Mouse (Mus musculus) hindbrain, embryonic 14.5 days (tissue): Measurements from ENCODE around the gene Dennd1a. TPM values are rescaled to one million over a fixed set of nuclear protein-coding genes. Genes with fewer than 3 reads are reported as not detected.
A peak's percentile ranks its signal among the peaks of the same experiment; 100 is the strongest.

Source experiments
- ATAC-seq: fragments of 200-750 bp; cut with Nextera tagmentation; 2 replicates; pipeline ENCODE4 v1.8.0; 2017; ENCODE audit warnings: moderate number of reproducible peaks, mild to moderate bottlenecking, moderate TSS enrichment, moderate library complexity; ENCODE audit not compliant: low FRiP score
- DNase-seq: peaks from one replicate; pipeline ENCODE4 v3.0.0-alpha.2; 2015; ENCODE audit warnings: low spot score
- H3K27ac ChIP-seq: fragments of 300-500 bp; sonication (generic); 2 replicates; pipeline ENCODE4 v1.5.1; 2014; ENCODE audit warnings: mild to moderate bottlenecking, moderate library complexity
- H3K27me3 ChIP-seq: fragments of 300-500 bp; sonication (generic); 2 replicates; pipeline ENCODE4 v1.6.1; 2014; ENCODE audit warnings: mild to moderate bottlenecking, low read length, mixed read lengths; ENCODE audit not compliant: control insufficient read depth, insufficient read depth
- H3K36me3 ChIP-seq: fragments of 300-500 bp; sonication (generic); replicated peaks from 2 replicates; pipeline ENCODE4 v1.6.1; 2014; ENCODE audit not compliant: control insufficient read depth, insufficient read depth
- H3K4me1 ChIP-seq: fragments of 300-500 bp; sonication (generic); replicated peaks from 2 replicates; pipeline ENCODE4 v1.6.1; 2014; ENCODE audit warnings: antibody characterized with exemption, low read length, mixed read lengths; ENCODE audit not compliant: control insufficient read depth, insufficient read depth
- H3K4me2 ChIP-seq: fragments of 300-500 bp; sonication (generic); replicated peaks from 2 replicates; pipeline ENCODE4 v1.6.1; 2014; ENCODE audit warnings: mild to moderate bottlenecking, moderate library complexity
- H3K4me3 ChIP-seq: fragments of 300-500 bp; sonication (generic); replicated peaks from 2 replicates; pipeline ENCODE4 v1.5.1; 2014; ENCODE audit warnings: mild to moderate bottlenecking, low read length
- H3K9ac ChIP-seq: fragments of 300-500 bp; sonication (generic); 2 replicates; pipeline ENCODE4 v1.6.1; 2014
- H3K9me3 ChIP-seq: fragments of 300-500 bp; sonication (generic); 2 replicates; pipeline ENCODE4 v1.6.1; 2016; ENCODE audit warnings: low read length; ENCODE audit not compliant: control insufficient read depth
- WGBS: fragments of 180-500 bp; shearing (Covaris S2); extraction: QIAGEN DNeasy Blood & Tissue Kit; methylation state at CpG from one replicate; pipeline ENCODE4 v1.1.7; 2014; 5-methylcytosine and 5-hydroxymethylcytosine counted together
- polyA plus RNA-seq: library from polyadenylated mRNA; unstranded; fragments of >200 nt; fragmentation: Nextera tagmentation; extraction: Ambion mirVana; gene quantifications from 2 replicates; pipeline ENCODE4 v1.2.1, GENCODE M21; 2014

The Dennd1a gene
- polyA plus RNA-seq, 1 experiment from 2014 or later = 16.7 TPM

GRCm38 (mm10) chr2:38028317-38028716 lies 258.9 kb downstream of the Dennd1a start:
- no peaks in the 10 kb centered on the region for H3K9me3 ChIP-seq
- H3K36me3 ChIP-seq = no peaks in the 10 kb centered on the region
- no peak overlapping the region for H3K27ac ChIP-seq
- no peak for ATAC-seq
- H3K4me2 ChIP-seq = no peak overlapping the region
- H3K4me3 ChIP-seq = no peak overlapping the region
- DNase-seq = no peak
- H3K27me3 ChIP-seq = no peaks in the 10 kb centered on the region
- no peak overlapping the region for H3K9ac ChIP-seq
- WGBS = 75% methylated on average over 3 of the region's 3 CpGs
- no peaks in the 10 kb centered on the region for H3K4me1 ChIP-seq

GRCm38 (mm10) chr2:38025615-38026014 lies 261.6 kb downstream of the Dennd1a start:
- WGBS = 41% methylated on average over 6 of the region's 6 CpGs
- no peaks in the 10 kb centered on the region for H3K4me1 ChIP-seq
- H3K36me3 ChIP-seq = no peaks in the 10 kb centered on the region
- H3K9ac ChIP-seq = no peak overlapping the region
- H3K4me2 ChIP-seq = no peak overlapping the region
- no peak for ATAC-seq
- no peaks in the 10 kb centered on the region for H3K9me3 ChIP-seq
- no peak overlapping the region for H3K4me3 ChIP-seq
- no peak for DNase-seq
- H3K27ac ChIP-seq = no peak overlapping the region
- no peaks in the 10 kb centered on the region for H3K27me3 ChIP-seq

- H3K9ac ChIP-seq = no peak overlapping the region
- H3K27ac ChIP-seq = no peak overlapping the region
- H3K4me1 ChIP-seq = no peaks in the 10 kb centered on the region
- H3K4me2 ChIP-seq = no peak overlapping the region
- H3K27me3 ChIP-seq = no peaks in the 10 kb centered on the region
- no peak overlapping the region for H3K4me3 ChIP-seq
- WGBS = 76% methylated on average over 4 of the region's 4 CpGs
- no peaks in the 10 kb centered on the region for H3K36me3 ChIP-seq
- H3K9me3 ChIP-seq = no peaks in the 10 kb centered on the region
- DNase-seq (no peak), ATAC-seq (no peak)
Measured at GRCm38 (mm10) chr2:38023741-38024130, 263.5 kb downstream of the Dennd1a start.

GRCm38 (mm10) chr2:38023054-38023740 lies 264.0 kb downstream of the Dennd1a start:
- H3K9ac ChIP-seq = no peak overlapping the region
- H3K27me3 ChIP-seq = no peaks in the 10 kb centered on the region
- WGBS = 84% methylated on average over 9 of the region's 9 CpGs
- no peaks in the 10 kb centered on the region for H3K36me3 ChIP-seq
- no peak overlapping the region for H3K4me2 ChIP-seq
- no peaks in the 10 kb centered on the region for H3K4me1 ChIP-seq
- no peak for ATAC-seq
- no peak overlapping the region for H3K27ac ChIP-seq
- DNase-seq = no peak
- no peaks in the 10 kb centered on the region for H3K9me3 ChIP-seq
- H3K4me3 ChIP-seq = no peak overlapping the region

GRCm38 (mm10) chr2:38021166-38021565 lies 266.0 kb downstream of the Dennd1a start:
- ATAC-seq = no peak

GRCm38 (mm10) chr2:38014702-38015101 lies 272.5 kb downstream of the Dennd1a start:
- DNase-seq (no peak), ATAC-seq (no peak)
- Histone ChIP-seq H3K9ac (no peak overlapping the region), H3K4me3 (no peak overlapping the region), H3K36me3 (no peaks in the 10 kb centered on the region), H3K27me3 (no peaks in the 10 kb centered on the region), H3K9me3 (no peaks in the 10 kb centered on the region), H3K27ac (no peak overlapping the region), H3K4me1 (0 out of 2 replicates have a peak, but pooled peaks cover 7% of the 10 kb centered on the region), H3K4me2 (no peak overlapping the region)
- 76% methylated on average over 1 of the region's 1 CpGs for WGBS

More at GRCm38 (mm10) chr2:38021166-38021565, 266.0 kb downstream of the Dennd1a start:
- Histone ChIP-seq H3K4me2 (no peak overlapping the region), H3K27ac (no peak overlapping the region), H3K4me3 (no peak overlapping the region), H3K4me1 (no peaks in the 10 kb centered on the region), H3K36me3 (no peaks in the 10 kb centered on the region), H3K9me3 (no peaks in the 10 kb centered on the region), H3K9ac (no peak overlapping the region), H3K27me3 (no peaks in the 10 kb centered on the region)
- DNase-seq = no peak
- WGBS = 86% methylated on average over 9 of the region's 9 CpGs

GRCm38 (mm10) chr2:38013839-38014365 lies 273.3 kb downstream of the Dennd1a start:
- no peaks in the 10 kb centered on the region for H3K9me3 ChIP-seq
- 43% methylated on average over 5 of the region's 5 CpGs for WGBS
- ATAC-seq (peak; percentile 27; the same call in 1 of the 2 replicates), DNase-seq (no peak)
- H3K36me3 ChIP-seq = no peaks in the 10 kb centered on the region
- 0 out of 2 replicates have a peak, but pooled peaks cover 7% of the 10 kb centered on the region for H3K4me1 ChIP-seq
- no peak overlapping the region for H3K4me3 ChIP-seq
- H3K27me3 ChIP-seq = no peaks in the 10 kb centered on the region
- H3K9ac ChIP-seq = no peak overlapping the region
- H3K4me2 ChIP-seq = no peak overlapping the region
- H3K27ac ChIP-seq = no peak overlapping the region

GRCm38 (mm10) chr2:38007238-38007637 lies 280.0 kb downstream of the Dennd1a start:
- H3K9me3 ChIP-seq = no peaks in the 10 kb centered on the region
- H3K4me3 ChIP-seq = no peak overlapping the region
- no peaks in the 10 kb centered on the region for H3K27me3 ChIP-seq
- WGBS = 68% methylated on average over 1 of the region's 1 CpGs
- no peak overlapping the region for H3K27ac ChIP-seq
- H3K36me3 ChIP-seq = no peaks in the 10 kb centered on the region
- ATAC-seq (no peak), DNase-seq (no peak)
- no peaks in the 10 kb centered on the region for H3K4me1 ChIP-seq
- H3K4me2 ChIP-seq = no peak overlapping the region
- H3K9ac ChIP-seq = no peak overlapping the region

GRCm38 (mm10) chr2:38003183-38003680 lies 284.0 kb downstream of the Dennd1a start:
- no peak overlapping the region for H3K4me3 ChIP-seq
- H3K4me1 ChIP-seq = no peaks in the 10 kb centered on the region
- 81% methylated on average over 9 of the region's 9 CpGs for WGBS
- no peaks in the 10 kb centered on the region for H3K27me3 ChIP-seq
- no peak for DNase-seq
- no peaks in the 10 kb centered on the region for H3K36me3 ChIP-seq
- no peak overlapping the region for H3K9ac ChIP-seq
- H3K9me3 ChIP-seq = no peaks in the 10 kb centered on the region
- no peak overlapping the region for H3K27ac ChIP-seq
- no peak for ATAC-seq
- no peak overlapping the region for H3K4me2 ChIP-seq
